Mouse (Mus musculus) hindbrain, embryonic 11.5 days (tissue): ENCODE data around the gene 1700020N01Rik. TPM values are rescaled to one million over a fixed set of nuclear protein-coding genes. Genes with fewer than 3 reads are reported as not detected.

Experiments
- ATAC-seq: fragments of 200-750 bp; cut with Nextera tagmentation; 2 replicates; pipeline ENCODE4 v1.8.0; 2017; ENCODE audit warnings: mild to moderate bottlenecking, moderate TSS enrichment, moderate library complexity; ENCODE audit not compliant: low FRiP score
- DNase-seq: peaks from one replicate; pipeline ENCODE4 v3.0.0-alpha.2; 2015; ENCODE audit warnings: low spot score
- H3K27ac ChIP-seq: fragments of 300-500 bp; sonication (generic); 2 replicates; pipeline ENCODE4 v1.5.1; 2014; ENCODE audit warnings: mild to moderate bottlenecking, low read depth, low read length
- H3K27me3 ChIP-seq: fragments of 300-500 bp; sonication (generic); 2 replicates; pipeline ENCODE4 v1.6.1; 2014; ENCODE audit warnings: mild to moderate bottlenecking, low read length, moderate library complexity, mixed read lengths; ENCODE audit not compliant: control insufficient read depth, insufficient read depth
- H3K36me3 ChIP-seq: fragments of 300-500 bp; sonication (generic); 2 replicates; pipeline ENCODE4 v1.6.1; 2014; ENCODE audit warnings: mild to moderate bottlenecking, low read length, moderate library complexity, mixed read lengths; ENCODE audit not compliant: control insufficient read depth, insufficient read depth
- H3K4me1 ChIP-seq: fragments of 300-500 bp; sonication (generic); replicated peaks from 2 replicates; pipeline ENCODE4 v1.6.1; 2014; ENCODE audit warnings: low read length, mixed read lengths; ENCODE audit not compliant: control insufficient read depth, insufficient read depth
- H3K4me2 ChIP-seq: fragments of 300-500 bp; sonication (generic); replicated peaks from 2 replicates; pipeline ENCODE4 v1.6.1; 2014; ENCODE audit warnings: mild to moderate bottlenecking, low read depth, low read length
- H3K4me3 ChIP-seq: fragments of 300-500 bp; sonication (generic); 2 replicates; pipeline ENCODE4 v1.5.1; 2014; ENCODE audit warnings: low read depth, low read length
- H3K9ac ChIP-seq: fragments of 300-500 bp; sonication (generic); 2 replicates; pipeline ENCODE4 v1.6.1; 2014; ENCODE audit warnings: low read depth, low read length
- H3K9me3 ChIP-seq: fragments of 300-500 bp; sonication (generic); 2 replicates; pipeline ENCODE4 v1.6.1; 2016; ENCODE audit warnings: low read length; ENCODE audit not compliant: control insufficient read depth
- WGBS: fragments of 180-500 bp; shearing (Covaris S2); extraction: QIAGEN DNeasy Blood & Tissue Kit; methylation state at CpG from one replicate; pipeline ENCODE4 v1.1.7; 2014; 5-methylcytosine and 5-hydroxymethylcytosine counted together
- polyA plus RNA-seq: library from polyadenylated mRNA; unstranded; fragments of >200 nt; fragmentation: Nextera tagmentation; extraction: Ambion mirVana; gene quantifications from 2 replicates; pipeline ENCODE4 v1.2.1, GENCODE M21; 2014

The 1700020N01Rik gene
- polyA plus RNA-seq, 1 experiment from 2014 or later = not detected

DNA sequence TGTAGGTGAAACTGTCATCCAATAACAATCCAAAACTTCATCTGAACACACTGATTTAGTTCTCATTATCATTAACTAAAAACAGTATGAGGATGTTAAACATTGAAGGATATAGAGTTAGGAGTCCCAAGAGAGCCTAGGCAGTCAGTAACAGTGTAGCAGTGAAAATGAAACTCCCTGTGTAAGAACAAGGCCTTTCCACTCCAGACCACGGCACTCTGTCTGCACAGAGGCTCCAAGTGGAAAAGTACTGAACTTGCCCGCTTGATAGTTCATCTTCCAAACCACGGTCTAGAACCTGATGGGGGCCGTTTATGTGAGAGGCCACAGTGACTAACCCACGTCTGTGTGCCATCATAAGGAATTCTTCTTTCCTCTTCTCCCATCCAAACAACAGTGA lies 77.2 kb downstream of the 1700020N01Rik start:
- Histone ChIP-seq H3K27ac (no peak overlapping the region), H3K4me2 (no peak overlapping the region), H3K4me3 (no peak overlapping the region), H3K9me3 (no peaks in the 10 kb centered on the region), H3K36me3 (no peaks in the 10 kb centered on the region), H3K4me1 (no peaks in the 10 kb centered on the region), H3K9ac (no peak overlapping the region), H3K27me3 (no peaks in the 10 kb centered on the region)
- ATAC-seq = no peak
- 86% methylated on average over 5 of the region's 5 CpGs for WGBS
- DNase-seq = no peak

Other genes with a start within 250 kb of the 1700020N01Rik start
- gene Aldh8a1, start 215.9 kb upstream of the 1700020N01Rik start, polyA plus RNA-seq = 0.12 TPM in 1 of 2 replicates, not detected in the other